Mouse (Mus musculus): ENCODE measurements around the gene Fuca1. TPM values are rescaled to one million over a fixed set of nuclear protein-coding genes. Genes with fewer than 3 reads are reported as not detected.

Fuca1 gene
- polyA plus RNA-seq, 1 experiment from 2014 or later: 54.7 TPM

GRCm38 (mm10) chr4:135880018-135880417 lies 40.5 kb upstream of the Fuca1 start:
- Histone ChIP-seq H3K9me3 (no peaks in the 10 kb centered on the region), H3K27me3 (no peaks in the 10 kb centered on the region), H3K9ac (replicated peaks) (no peak overlapping the region), H3K4me2 (replicated peaks) (no peak overlapping the region), H3K4me1 (peaks cover 26% of the 10 kb centered on the region), H3K36me3 (no peaks in the 10 kb centered on the region), H3K27ac (replicated peaks) (no peak overlapping the region), H3K4me3 (no peak overlapping the region)
- ATAC-seq (ENCODE audit: low FRiP score, low read depth): no peak
- 90% methylated on average over 6 of the region's 6 CpGs for WGBS

- no peaks in the 10 kb centered on the region for H3K36me3 ChIP-seq
- H3K27ac ChIP-seq (replicated peaks): no peak overlapping the region
- WGBS: 86% methylated on average over 10 of the region's 10 CpGs
- no peak overlapping the region for H3K4me2 ChIP-seq (replicated peaks)
- peaks cover 20% of the 10 kb centered on the region for H3K4me1 ChIP-seq
- ATAC-seq (ENCODE audit: low FRiP score, low read depth): no peak
- no peak overlapping the region for H3K4me3 ChIP-seq
- H3K27me3 ChIP-seq: no peaks in the 10 kb centered on the region
- H3K9me3 ChIP-seq: no peaks in the 10 kb centered on the region
- no peak overlapping the region for H3K9ac ChIP-seq (replicated peaks)
These were observed 40.0 kb upstream of the Fuca1 start for GRCm38 (mm10) chr4:135880576-135880975.

- Histone ChIP-seq H3K4me3 (no peak overlapping the region), H3K27me3 (no peaks in the 10 kb centered on the region), H3K27ac (replicated peaks) (no peak overlapping the region), H3K9me3 (no peaks in the 10 kb centered on the region), H3K4me1 (peaks cover 6% of the 10 kb centered on the region), H3K36me3 (no peaks in the 10 kb centered on the region), H3K4me2 (replicated peaks) (no peak overlapping the region), H3K9ac (replicated peaks) (no peak overlapping the region)
- no peak for ATAC-seq (ENCODE audit: low FRiP score, low read depth)
- 78% methylated on average over 6 of the region's 6 CpGs for WGBS
These were observed 38.5 kb upstream of the Fuca1 start for GRCm38 (mm10) chr4:135882023-135882422.

- 49% methylated on average over 10 of the region's 10 CpGs for WGBS
- no peak overlapping the region for H3K4me2 ChIP-seq (replicated peaks)
These were observed 37.1 kb upstream of the Fuca1 start for GRCm38 (mm10) chr4:135883401-135883851.

GRCm38 (mm10) chr4:135883881-135884516 lies 36.5 kb upstream of the Fuca1 start:
- no peak overlapping the region for H3K4me2 ChIP-seq (replicated peaks)
- peaks cover 5% of the 10 kb centered on the region; the same call in 1 of the 2 replicates for H3K4me1 ChIP-seq
- WGBS: 65% methylated on average over 7 of the region's 7 CpGs
- H3K4me3 ChIP-seq: no peak overlapping the region
- H3K9ac ChIP-seq (replicated peaks): no peak overlapping the region
- H3K36me3 ChIP-seq: no peaks in the 10 kb centered on the region
- no peak for ATAC-seq (ENCODE audit: low FRiP score, low read depth)
- H3K27me3 ChIP-seq: no peaks in the 10 kb centered on the region
- no peaks in the 10 kb centered on the region for H3K9me3 ChIP-seq
- no peak overlapping the region for H3K27ac ChIP-seq (replicated peaks)

More at GRCm38 (mm10) chr4:135883401-135883851, 37.1 kb upstream of the Fuca1 start:
- H3K9ac ChIP-seq (replicated peaks): no peak overlapping the region
- no peak overlapping the region for H3K27ac ChIP-seq (replicated peaks)
- no peak for ATAC-seq (ENCODE audit: low FRiP score, low read depth)
- H3K27me3 ChIP-seq: no peaks in the 10 kb centered on the region
- H3K36me3 ChIP-seq: no peaks in the 10 kb centered on the region
- H3K4me1 ChIP-seq: peaks cover 5% of the 10 kb centered on the region; the same call in 1 of the 2 replicates
- H3K9me3 ChIP-seq: no peaks in the 10 kb centered on the region
- H3K4me3 ChIP-seq: no peak overlapping the region

GRCm38 (mm10) chr4:135884531-135884930 lies 36.0 kb upstream of the Fuca1 start:
- H3K9me3 ChIP-seq: no peaks in the 10 kb centered on the region
- no peak overlapping the region for H3K4me3 ChIP-seq
- no peaks in the 10 kb centered on the region for H3K27me3 ChIP-seq
- no peak for ATAC-seq (ENCODE audit: low FRiP score, low read depth)
- H3K27ac ChIP-seq (replicated peaks): no peak overlapping the region
- no peak overlapping the region for H3K9ac ChIP-seq (replicated peaks)
- no peaks in the 10 kb centered on the region for H3K36me3 ChIP-seq
- no peak overlapping the region for H3K4me2 ChIP-seq (replicated peaks)
- WGBS: 60% methylated on average over 6 of the region's 6 CpGs
- H3K4me1 ChIP-seq: peaks cover 5% of the 10 kb centered on the region; the same call in 1 of the 2 replicates

GRCm38 (mm10) chr4:135885676-135886075 lies 34.9 kb upstream of the Fuca1 start:
- no peak overlapping the region for H3K4me2 ChIP-seq (replicated peaks)
- H3K4me3 ChIP-seq: no peak overlapping the region
- no peaks in the 10 kb centered on the region for H3K36me3 ChIP-seq
- H3K27ac ChIP-seq (replicated peaks): no peak overlapping the region
- no peaks in the 10 kb centered on the region for H3K27me3 ChIP-seq
- H3K9ac ChIP-seq (replicated peaks): no peak overlapping the region
- no peak for ATAC-seq (ENCODE audit: low FRiP score, low read depth)
- 93% methylated on average over 12 of the region's 12 CpGs for WGBS
- no peaks in the 10 kb centered on the region for H3K9me3 ChIP-seq
- H3K4me1 ChIP-seq: peaks cover 5% of the 10 kb centered on the region; the same call in 1 of the 2 replicates

GRCm38 (mm10) chr4:135886184-135886583 lies 34.4 kb upstream of the Fuca1 start:
- Histone ChIP-seq H3K4me3 (no peak overlapping the region), H3K9me3 (no peaks in the 10 kb centered on the region), H3K36me3 (no peaks in the 10 kb centered on the region), H3K27me3 (no peaks in the 10 kb centered on the region), H3K4me1 (peaks cover 5% of the 10 kb centered on the region; the same call in 1 of the 2 replicates), H3K9ac (replicated peaks) (no peak overlapping the region), H3K27ac (replicated peaks) (no peak overlapping the region), H3K4me2 (replicated peaks) (no peak overlapping the region)
- WGBS: 89% methylated on average over 4 of the region's 4 CpGs
- ATAC-seq (ENCODE audit: low FRiP score, low read depth): no peak

- Histone ChIP-seq H3K27ac (replicated peaks) (no peak overlapping the region), H3K9ac (replicated peaks) (no peak overlapping the region), H3K36me3 (no peaks in the 10 kb centered on the region), H3K4me3 (no peak overlapping the region), H3K27me3 (no peaks in the 10 kb centered on the region), H3K4me1 (no peaks in the 10 kb centered on the region), H3K4me2 (replicated peaks) (no peak overlapping the region), H3K9me3 (no peaks in the 10 kb centered on the region)
- 94% methylated on average over 24 of the region's 24 CpGs for WGBS
- no peak for ATAC-seq (ENCODE audit: low FRiP score, low read depth)
These were observed 32.0 kb upstream of the Fuca1 start for GRCm38 (mm10) chr4:135888448-135889057.

GRCm38 (mm10) chr4:135889146-135889883 lies 31.2 kb upstream of the Fuca1 start:
- H3K4me1 ChIP-seq: no peaks in the 10 kb centered on the region
- H3K9ac ChIP-seq (replicated peaks): no peak overlapping the region
- no peaks in the 10 kb centered on the region for H3K36me3 ChIP-seq
- H3K4me3 ChIP-seq: no peak overlapping the region
- H3K9me3 ChIP-seq: no peaks in the 10 kb centered on the region
- WGBS: 82% methylated on average over 7 of the region's 7 CpGs
- H3K27me3 ChIP-seq: no peaks in the 10 kb centered on the region
- no peak overlapping the region for H3K4me2 ChIP-seq (replicated peaks)
- H3K27ac ChIP-seq (replicated peaks): no peak overlapping the region
- no peak for ATAC-seq (ENCODE audit: low FRiP score, low read depth)

GRCm38 (mm10) chr4:135889884-135890283 lies 30.7 kb upstream of the Fuca1 start:
- Histone ChIP-seq H3K27me3 (no peaks in the 10 kb centered on the region), H3K27ac (replicated peaks) (no peak overlapping the region), H3K4me2 (replicated peaks) (no peak overlapping the region), H3K36me3 (no peaks in the 10 kb centered on the region), H3K4me3 (no peak overlapping the region), H3K9ac (replicated peaks) (no peak overlapping the region), H3K4me1 (no peaks in the 10 kb centered on the region), H3K9me3 (no peaks in the 10 kb centered on the region)
- ATAC-seq (ENCODE audit: low FRiP score, low read depth): 0 out of 2 replicates have a peak, but pooled peaks have one; percentile 41
- WGBS: 8% methylated on average over 4 of the region's 4 CpGs

- WGBS: 80% methylated on average over 2 of the region's 2 CpGs
- ATAC-seq (ENCODE audit: low FRiP score, low read depth): no peak
These were observed 29.0 kb upstream of the Fuca1 start for GRCm38 (mm10) chr4:135891539-135891938.

More at GRCm38 (mm10) chr4:135891539-135891938, 29.0 kb upstream of the Fuca1 start:
- Histone ChIP-seq H3K27me3 (no peaks in the 10 kb centered on the region), H3K4me3 (no peak overlapping the region), H3K4me1 (no peaks in the 10 kb centered on the region), H3K4me2 (replicated peaks) (no peak overlapping the region), H3K9ac (replicated peaks) (no peak overlapping the region), H3K36me3 (no peaks in the 10 kb centered on the region), H3K9me3 (no peaks in the 10 kb centered on the region), H3K27ac (replicated peaks) (no peak overlapping the region)
